25 mouse cellular contexts compared by ENCODE assay signal in genomic region chr5:22074971-22075370, GRCm38 (mm10).
"Had no signal": no experiment of that assay in that cellular context is flagged by ENCODE, and none has a peak within 500 bp of the region (broad histone marks: within the 10 kb centered on the region; RNA-seq: fewer than 3 reads in every experiment).

No protein-coding gene starts in this region.

- H3K4me1 ChIP-seq: heart, embryonic 10.5 days; heart, embryonic 12.5 days; hindbrain, embryonic 10.5 days; hindbrain, embryonic 12.5 days; hindbrain, embryonic 15.5 days; kidney, embryonic 15.5 days; limb, embryonic 13.5 days; limb, embryonic 15.5 days had no signal

- H3K4me2 ChIP-seq: heart, embryonic 12.5 days; hindbrain, embryonic 12.5 days; hindbrain, embryonic 15.5 days; kidney, embryonic 15.5 days; limb, embryonic 13.5 days; limb, embryonic 15.5 days had no signal

- H3K9me3 ChIP-seq: heart, embryonic 10.5 days; heart, embryonic 12.5 days; hindbrain, embryonic 10.5 days; hindbrain, embryonic 12.5 days; hindbrain, embryonic 15.5 days; kidney, embryonic 15.5 days; limb, embryonic 13.5 days; limb, embryonic 15.5 days had no signal

- H3K27ac ChIP-seq: gastrocnemius, adult 2 months; heart, embryonic 10.5 days; hindbrain, embryonic 10.5 days; hindbrain, embryonic 12.5 days; hindbrain, embryonic 15.5 days; hindbrain, postnatal 0 days; kidney, embryonic 15.5 days; kidney, postnatal 0 days; limb, embryonic 13.5 days; limb, embryonic 15.5 days had no signal

- H3K36me3 ChIP-seq: heart, embryonic 10.5 days; heart, embryonic 12.5 days; hindbrain, embryonic 10.5 days; hindbrain, embryonic 12.5 days; hindbrain, embryonic 15.5 days; limb, embryonic 13.5 days; limb, embryonic 15.5 days had no signal

- DNase-seq: gastrocnemius, adult 2 months; gastrocnemius, postnatal 10 days; gastrocnemius, postnatal 25 days; heart, postnatal 10 days; heart, postnatal 4 days; kidney, adult 11 months; kidney, adult 2 months; kidney, adult 9 months; kidney, postnatal 14 days; kidney, postnatal 36 days; layer of hippocampus, adult 9-11 months; layer of hippocampus, postnatal 36 days; left cerebral cortex, postnatal 4 days had no signal

- H3K9ac ChIP-seq: heart, embryonic 12.5 days; hindbrain, embryonic 12.5 days; hindbrain, embryonic 15.5 days; kidney, embryonic 15.5 days; limb, embryonic 13.5 days; limb, embryonic 15.5 days had no signal

- ATAC-seq: forebrain, embryonic 16.5 days; hindbrain, postnatal 0 days; intestine, embryonic 16.5 days had no signal

- H3K27me3 ChIP-seq: heart, embryonic 12.5 days; hindbrain, embryonic 15.5 days; kidney, embryonic 15.5 days; limb, embryonic 13.5 days; limb, embryonic 15.5 days had no signal

- H3K4me3 ChIP-seq: gastrocnemius, adult 2 months; heart, embryonic 10.5 days; heart, embryonic 12.5 days; hindbrain, embryonic 10.5 days; hindbrain, embryonic 12.5 days; hindbrain, embryonic 15.5 days; kidney, embryonic 15.5 days; limb, embryonic 13.5 days; limb, embryonic 15.5 days had no signal
